Mouse (Mus musculus): ENCODE measurements at regions not wholly inside any gene's neighbourhood (a gene's known extent, or its start where the extent isn't known, plus 50 kb on each side); places are given as distances from the start of the nearest gene placed in this dataset.
"Not testable (repeated sequence)": the region's sequence is repeated elsewhere in the genome, so short reads cannot be mapped to it uniquely, and the experiment has no call there.

DNA sequence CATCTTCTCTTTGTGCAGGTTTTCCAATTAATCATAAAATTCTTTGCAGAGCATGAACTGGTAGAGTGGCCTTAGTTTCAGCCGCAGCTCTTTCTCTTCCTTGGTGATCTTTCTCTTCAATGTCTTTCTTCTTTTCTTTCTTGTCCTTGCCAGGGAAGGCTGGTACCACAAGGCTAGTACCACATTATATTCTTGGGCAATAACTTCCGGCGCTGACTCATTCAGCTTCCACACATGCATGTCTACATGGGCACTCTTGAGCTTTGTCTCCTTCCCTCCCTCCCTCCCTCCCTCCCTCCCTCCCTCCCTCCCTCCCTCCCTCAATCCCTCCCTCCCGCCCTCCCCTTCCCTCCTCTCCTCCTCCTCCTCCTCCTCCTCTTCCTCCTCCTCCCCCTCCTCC lies 98.1 kb upstream of the Pwp1 start:
- DNase-seq (ENCODE audit: low spot score): not testable (repeated sequence)

DNA sequence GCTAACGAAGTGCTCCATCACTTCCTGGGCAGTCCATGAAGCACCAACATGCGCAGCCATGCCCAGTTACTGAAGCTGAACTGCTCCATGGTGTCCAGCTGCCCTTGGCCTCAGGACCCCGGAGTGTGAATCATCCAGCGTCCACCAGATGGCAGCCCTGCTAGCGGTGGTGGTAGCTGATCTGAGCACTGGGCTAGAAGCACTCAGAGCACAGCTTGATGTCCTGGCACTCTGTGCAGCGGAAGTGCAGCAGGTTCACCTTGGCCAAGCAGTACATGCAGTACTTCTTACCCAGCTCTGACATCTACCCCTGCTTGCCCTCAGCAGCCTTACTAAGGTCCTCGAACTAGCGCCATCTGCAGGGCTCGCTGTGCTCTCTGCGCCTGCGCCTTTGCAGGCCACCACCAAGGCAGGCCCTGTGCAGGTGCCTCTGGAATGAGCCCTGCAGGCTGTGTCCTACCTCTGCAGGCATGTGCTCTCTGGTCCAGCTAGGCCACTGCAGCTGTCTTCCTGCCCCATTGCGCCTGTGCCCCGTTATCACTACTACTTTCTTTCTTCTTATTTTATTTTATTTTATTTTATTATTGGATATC lies 97.4 kb upstream of the Pwp1 start:
- DNase-seq (ENCODE audit: low spot score): peak; percentile 37

DNA sequence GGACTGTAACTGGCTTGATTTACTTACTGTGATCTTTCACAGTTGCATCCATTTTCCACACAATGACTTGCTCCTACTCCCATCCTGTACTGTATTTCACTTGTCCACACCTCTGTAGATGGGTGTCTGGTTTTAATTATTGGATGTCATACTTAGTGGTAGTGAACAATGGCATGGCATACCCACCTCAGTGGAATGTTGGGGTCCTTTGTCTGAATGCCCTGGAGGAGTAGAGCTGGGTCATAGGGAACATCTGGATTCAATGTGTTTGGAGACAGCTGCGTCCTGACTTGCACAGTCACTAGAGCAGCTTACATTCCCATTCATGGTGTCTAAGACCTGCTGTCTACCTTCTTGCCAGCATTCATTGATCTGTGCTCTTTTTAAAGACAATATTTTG lies 91.5 kb upstream of the Pwp1 start:
- no peak for DNase-seq (ENCODE audit: low spot score)

DNA sequence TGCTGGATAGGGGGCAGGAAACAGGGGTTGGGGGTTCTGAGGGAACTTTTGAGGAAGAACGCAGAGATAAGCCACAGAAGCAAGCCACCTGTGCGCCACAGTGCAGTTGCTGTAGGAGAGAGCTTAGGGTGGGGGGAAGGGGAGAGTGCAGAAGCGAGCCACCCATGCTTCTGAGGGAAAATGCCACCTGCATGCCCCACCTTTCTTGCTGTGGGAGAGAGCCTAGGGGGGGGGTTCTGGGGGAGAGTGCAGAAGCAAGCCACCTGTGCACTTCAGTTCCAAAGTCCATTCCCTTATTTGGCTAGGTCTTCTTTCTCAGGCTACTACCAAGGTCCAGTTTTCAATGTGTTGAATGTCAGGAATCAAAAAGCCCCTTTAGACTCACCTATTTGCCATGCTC lies 90.3 kb upstream of the Pwp1 start:
- DNase-seq (ENCODE audit: low spot score): no peak

DNA sequence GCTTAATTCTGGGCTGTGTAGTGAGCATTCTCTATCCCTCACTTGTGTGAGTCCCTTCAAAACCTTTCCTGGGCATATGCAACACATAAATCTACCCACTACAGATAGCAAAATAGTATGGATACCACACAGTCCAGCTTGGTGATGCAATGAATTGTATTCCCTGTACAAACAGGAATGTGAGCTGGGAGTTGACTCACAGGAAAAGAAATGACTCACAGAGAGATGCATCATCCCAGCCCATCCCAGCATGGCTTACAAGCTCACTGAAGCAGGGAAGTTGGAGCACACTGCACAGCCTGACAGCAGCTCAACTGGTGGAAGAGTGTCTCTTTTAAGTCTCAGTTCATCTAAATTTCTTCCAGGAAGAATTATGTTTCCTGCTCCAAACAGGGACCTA lies 89.7 kb upstream of the Pwp1 start:
- not testable (repeated sequence) for DNase-seq (ENCODE audit: low spot score)

DNA sequence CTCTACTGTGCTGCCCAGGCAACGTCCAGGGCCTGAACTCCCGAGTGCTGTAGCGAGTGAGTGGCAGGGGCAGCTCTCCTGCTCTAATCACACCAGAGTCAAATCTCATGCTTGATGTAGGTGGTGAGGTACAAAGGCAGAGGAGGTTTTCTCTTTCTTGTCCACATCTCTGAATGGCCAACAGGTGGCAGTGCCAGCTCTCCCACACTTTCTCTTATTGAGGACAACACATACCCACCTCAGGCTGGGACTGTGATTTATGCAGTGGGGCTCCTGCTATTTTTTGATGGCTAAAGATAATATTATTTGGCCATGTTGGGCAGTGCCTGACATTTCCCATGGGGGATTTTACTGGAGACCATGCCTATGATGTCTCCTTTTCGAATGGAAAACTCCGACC lies 87.3 kb upstream of the Pwp1 start:
- no peak for DNase-seq (ENCODE audit: low spot score)

DNA sequence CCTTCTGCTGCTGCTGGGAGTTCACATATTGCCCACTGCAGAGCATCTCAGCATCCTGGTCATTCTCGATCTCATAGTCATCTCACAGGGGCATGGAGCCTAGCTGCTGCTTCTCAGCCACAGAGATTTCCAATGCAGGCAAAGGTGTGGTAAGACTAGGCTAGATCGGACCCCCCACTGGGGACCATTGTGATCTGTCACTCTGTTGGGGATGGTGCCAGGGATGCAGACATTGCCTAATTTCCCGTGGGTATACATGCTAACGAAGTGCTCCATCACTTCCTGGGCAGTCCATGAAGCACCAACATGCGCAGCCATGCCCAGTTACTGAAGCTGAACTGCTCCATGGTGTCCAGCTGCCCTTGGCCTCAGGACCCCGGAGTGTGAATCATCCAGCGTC lies 83.9 kb upstream of the Pwp1 start:
- DNase-seq (ENCODE audit: low spot score): not testable (repeated sequence)

DNA sequence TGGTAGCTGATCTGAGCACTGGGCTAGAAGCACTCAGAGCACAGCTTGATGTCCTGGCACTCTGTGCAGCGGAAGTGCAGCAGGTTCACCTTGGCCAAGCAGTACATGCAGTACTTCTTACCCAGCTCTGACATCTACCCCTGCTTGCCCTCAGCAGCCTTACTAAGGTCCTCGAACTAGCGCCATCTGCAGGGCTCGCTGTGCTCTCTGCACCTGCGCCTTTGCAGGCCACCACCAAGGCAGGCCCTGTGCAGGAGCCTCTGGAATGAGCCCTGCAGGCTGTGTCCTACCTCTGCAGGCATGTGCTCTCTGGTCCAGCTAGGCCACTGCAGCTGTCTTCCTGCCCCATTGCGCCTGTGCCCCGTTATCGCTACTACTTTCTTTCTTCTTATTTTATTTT lies 83.5 kb upstream of the Pwp1 start:
- DNase-seq (ENCODE audit: low spot score): not testable (repeated sequence)

DNA sequence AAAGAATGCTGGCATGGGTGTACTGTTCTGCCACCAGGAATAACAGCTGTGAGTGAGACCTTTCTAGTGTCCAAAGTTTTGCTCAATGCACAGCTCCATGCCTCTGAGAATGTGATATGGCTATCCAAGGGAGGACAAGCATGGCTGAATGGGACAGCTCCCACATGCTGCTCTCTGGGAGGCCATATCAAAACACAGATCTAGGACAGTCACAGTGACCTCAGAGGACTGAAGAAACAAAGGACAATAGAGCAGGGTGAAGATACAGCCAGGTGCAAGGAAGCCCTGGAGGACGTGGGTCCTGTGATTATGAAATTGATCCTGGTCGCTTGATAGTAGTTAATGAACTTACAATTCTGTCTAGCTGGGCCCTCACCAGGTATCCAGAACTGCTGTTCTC lies 79.7 kb upstream of the Pwp1 start:
- not testable (repeated sequence) for DNase-seq (ENCODE audit: low spot score)

DNA sequence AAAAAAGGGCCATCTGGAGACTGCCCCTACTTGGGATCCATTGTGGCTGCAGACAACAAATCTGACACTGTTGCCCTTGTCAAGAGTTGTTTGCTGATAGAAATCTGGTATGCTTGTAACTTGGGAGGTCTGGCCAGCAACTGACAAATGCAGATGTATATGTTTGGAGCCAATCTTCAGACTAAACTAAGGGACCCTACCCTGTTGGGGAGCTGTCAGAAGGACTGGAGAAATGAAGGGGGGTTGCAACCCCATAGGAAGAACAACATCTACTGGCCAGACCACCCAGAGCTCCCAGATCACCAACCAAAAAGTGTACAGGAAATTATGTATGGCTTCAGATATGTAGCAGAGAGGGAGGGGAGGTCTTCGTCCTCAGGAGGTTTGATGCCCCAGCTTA lies 54.3 kb upstream of the Pwp1 start:
- no peak for DNase-seq (ENCODE audit: low spot score)

All from testis, postnatal 14 days (tissue).